Mouse (Mus musculus): ENCODE results near the gene Igfbp1.

The Igfbp1 gene

DNA sequence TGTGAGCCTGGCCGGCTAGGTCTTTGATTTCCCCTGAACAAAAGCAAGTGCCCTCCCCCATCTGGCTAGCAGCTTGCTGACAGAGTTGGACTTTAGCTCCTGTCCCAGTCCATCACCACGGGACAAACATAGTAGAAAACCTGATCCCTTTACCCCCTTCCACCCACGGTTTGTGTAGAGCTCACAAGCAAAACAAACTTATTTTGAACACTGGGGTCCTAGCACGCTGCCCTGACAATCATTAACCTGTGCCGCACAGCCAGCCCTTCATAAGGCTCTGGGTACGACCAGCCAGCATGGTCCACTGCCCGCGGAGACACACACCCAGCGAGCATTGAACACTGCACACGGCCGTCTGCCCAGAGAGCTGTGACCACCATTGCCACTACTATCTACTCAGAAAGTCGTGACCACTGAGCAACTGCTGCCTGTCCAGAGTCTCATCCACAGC is at the start of gene Igfbp1:
Igfbp1 (plus strand) TSS at position 292 of the 451 bp plus-strand sequence.
- DNase-seq (ENCODE audit: low read depth, low spot score): no peak

GRCm38 (mm10) chr11:7147945-7148344 is 49.6 kb upstream of the Igfbp1 start:
- no peak for DNase-seq (ENCODE audit: low read depth, low spot score)

GRCm38 (mm10) chr11:7149471-7149870 is 48.1 kb upstream of the Igfbp1 start:
- no peak for DNase-seq (ENCODE audit: low read depth, low spot score)

DNA sequence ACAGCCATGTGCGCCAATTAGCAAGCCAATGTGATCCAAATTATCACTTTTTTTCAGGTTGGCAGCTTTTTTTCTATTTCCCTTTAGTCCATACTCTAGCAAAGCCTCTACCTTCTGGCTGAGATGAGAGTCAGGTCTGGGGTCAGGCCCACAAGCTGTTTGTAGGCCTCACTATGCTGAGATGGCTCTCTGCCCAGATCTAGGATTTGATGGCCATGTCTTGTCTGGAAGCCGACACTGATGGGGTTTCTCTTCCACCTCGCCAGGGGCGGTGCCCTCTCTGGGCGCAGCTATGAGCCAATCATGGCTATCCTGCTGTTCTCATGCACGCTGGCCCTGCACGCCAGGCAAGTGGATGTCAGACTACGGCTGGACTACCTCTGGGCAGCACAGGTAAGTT is 47.1 kb upstream of the Igfbp1 start:
- DNase-seq (ENCODE audit: low read depth, low spot score): no peak

GRCm38 (mm10) chr11:7152371-7152770 is 45.2 kb upstream of the Igfbp1 start:
- no peak for DNase-seq (ENCODE audit: low read depth, low spot score)

DNA sequence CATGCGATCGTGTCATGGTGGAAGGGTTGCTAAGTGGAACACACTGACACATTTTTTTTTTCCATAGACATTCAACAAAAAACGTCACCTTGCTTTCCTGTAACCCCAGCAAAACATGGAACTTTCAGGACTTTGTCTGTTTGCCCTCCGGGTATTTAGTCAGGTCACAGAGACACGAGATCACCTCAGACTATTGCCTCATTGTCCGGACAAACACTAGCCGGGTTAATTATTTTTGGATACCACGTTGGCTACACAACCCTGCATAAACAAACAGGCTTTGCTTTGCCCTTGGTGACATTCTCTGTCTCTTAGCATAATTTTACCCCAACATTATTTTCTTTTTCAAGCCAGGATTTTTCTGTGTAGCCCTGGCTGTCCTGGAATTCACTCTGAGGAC is 44.5 kb upstream of the Igfbp1 start:
- DNase-seq (ENCODE audit: low read depth, low spot score): no peak

DNA sequence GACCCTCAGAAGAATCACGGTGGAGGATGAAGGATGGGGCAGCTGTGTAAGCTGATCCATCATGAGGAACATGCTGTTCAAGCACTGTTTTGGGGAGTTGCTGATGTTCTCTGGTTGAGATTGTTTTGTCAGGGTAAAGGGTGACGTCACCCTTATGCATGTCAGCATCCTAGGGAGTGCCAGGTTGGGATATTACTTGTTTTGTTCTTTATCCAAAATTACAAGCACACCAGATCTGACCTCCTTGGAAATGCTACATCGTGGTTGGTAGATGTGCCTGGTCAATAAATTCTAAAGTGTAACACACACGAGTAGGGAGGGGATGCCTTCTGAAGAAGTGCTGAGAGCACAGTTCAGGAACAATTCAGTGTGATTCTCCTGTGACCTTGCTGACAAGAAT is 41.2 kb upstream of the Igfbp1 start:
- no peak for DNase-seq (ENCODE audit: low read depth, low spot score)

GRCm38 (mm10) chr11:7158196-7158595 is 39.4 kb upstream of the Igfbp1 start:
- DNase-seq (ENCODE audit: low read depth, low spot score): no peak

- DNase-seq (ENCODE audit: low read depth, low spot score): no peak
Measured at GRCm38 (mm10) chr11:7160146-7160545, 37.4 kb upstream of the Igfbp1 start.

DNA sequence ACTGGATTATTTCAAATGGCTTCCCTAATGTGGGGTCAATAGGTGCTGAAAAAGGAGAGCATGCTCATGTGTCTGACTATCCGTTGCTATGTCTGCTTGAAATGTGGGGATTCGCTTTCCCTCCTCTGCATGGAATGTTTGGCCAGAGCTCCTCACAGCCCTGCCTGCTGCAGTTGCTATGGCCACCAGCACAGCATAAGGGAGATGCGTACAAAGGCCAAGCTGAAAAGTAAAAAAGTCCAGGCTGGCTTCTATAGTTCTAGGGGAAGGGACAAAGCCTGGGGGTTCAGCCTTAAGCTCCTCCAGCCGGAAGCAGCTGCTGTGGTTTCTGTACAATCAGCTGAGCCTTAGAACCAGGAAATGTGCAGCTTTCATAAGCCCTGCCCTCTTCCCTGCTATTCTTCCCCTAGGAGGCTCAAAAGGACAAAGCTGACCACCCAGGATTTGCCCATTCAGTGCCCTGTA is 36.9 kb upstream of the Igfbp1 start:
- no peak for DNase-seq (ENCODE audit: low read depth, low spot score)

DNA sequence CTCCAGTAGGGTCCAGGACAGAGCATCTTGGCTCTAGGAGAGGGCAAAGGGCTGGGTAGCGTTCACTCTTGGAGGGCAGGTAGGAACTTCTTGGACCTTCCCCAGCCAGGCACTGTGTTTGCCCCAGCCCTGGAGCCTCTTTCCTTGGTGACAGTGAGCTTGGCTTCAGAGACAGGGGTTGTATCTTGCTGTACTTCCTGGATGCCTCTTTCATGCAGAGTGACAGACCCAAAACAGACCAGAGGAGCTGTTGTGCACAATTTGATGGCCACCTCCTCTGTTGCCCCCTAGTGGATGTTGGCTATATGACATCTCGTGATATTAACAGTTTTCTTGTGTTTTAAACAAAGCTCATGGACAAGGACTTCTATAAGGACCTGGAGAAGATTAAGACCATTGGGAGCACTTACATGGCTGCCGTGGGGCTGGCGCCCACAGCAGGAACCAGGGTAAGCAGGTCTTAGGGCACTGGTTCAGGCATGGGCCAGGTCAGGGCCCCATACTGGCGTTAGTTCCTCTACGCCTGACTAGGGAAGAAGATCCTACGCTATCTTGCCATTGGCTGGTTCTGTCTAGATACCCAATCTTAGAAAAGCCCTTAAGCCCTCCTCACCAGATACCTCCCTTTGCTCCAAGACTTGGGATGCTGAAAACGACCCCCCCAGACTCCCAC is 35.9 kb upstream of the Igfbp1 start:
- peak; percentile 50 for DNase-seq (ENCODE audit: low read depth, low spot score)

DNA sequence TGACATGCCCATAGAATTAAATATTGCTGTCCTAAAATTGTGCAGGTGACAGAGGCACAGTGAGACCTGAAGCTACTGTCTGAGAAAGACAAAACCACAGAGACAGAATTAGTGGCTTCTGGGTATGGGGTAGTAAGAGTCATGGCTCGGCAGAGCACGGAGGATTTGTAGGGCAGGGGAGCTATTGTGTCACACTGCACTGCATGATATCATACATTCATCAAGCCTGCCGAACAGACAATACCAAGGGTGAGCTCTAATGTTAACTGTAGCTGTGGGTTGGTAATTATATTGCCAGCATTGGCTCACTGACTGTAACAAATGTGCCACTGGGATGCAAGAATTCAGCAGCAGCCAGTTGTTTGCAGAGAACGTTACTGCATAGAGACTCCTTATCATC is 33.2 kb upstream of the Igfbp1 start:
- no peak for DNase-seq (ENCODE audit: low read depth, low spot score)

DNA sequence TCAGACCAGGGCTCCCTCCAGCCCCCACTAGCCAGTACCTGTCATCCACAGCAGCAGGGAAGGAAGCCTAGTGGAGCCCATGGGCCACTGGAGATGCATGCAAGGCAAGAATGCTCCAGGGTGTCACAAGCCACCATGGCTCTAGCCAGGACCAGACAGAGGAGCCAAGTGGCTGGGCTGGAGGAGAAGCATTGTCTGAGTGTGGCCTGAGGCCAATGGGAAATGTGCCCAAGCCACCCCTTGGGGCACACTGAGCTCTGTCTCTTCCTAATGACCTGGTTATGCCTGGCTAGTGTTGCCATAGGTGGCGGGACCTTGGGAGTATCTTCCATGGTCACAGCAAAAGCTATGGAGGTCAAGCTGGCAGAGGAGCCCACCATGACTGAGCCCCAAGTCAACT is 27.9 kb upstream of the Igfbp1 start:
- DNase-seq (ENCODE audit: low read depth, low spot score): no peak

GRCm38 (mm10) chr11:7173664-7174063 is 23.9 kb upstream of the Igfbp1 start:
- DNase-seq (ENCODE audit: low read depth, low spot score): no peak

DNA sequence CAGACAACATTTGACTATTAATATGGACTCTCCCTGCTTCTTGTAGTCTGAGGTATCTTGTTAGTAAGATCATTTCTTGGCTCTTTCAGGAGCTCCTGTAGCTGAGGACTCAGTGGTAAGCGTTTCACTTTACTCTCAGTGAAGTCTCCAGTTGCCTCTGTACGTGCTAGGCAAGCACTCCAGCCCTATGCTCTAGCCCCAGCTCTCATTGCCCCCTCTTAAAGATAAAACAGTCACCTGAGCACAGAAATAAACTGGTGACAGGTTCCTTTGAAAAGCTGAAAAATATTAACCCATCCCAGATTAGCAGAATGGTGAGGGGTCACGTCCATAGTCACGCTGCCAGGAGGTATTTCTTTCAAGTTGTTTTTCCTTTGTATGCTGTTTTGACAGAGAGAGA is 18.9 kb upstream of the Igfbp1 start:
- DNase-seq (ENCODE audit: low read depth, low spot score): no peak

- DNase-seq (ENCODE audit: low read depth, low spot score): no peak
Measured at GRCm38 (mm10) chr11:7179276-7179675, 18.3 kb upstream of the Igfbp1 start.

DNA sequence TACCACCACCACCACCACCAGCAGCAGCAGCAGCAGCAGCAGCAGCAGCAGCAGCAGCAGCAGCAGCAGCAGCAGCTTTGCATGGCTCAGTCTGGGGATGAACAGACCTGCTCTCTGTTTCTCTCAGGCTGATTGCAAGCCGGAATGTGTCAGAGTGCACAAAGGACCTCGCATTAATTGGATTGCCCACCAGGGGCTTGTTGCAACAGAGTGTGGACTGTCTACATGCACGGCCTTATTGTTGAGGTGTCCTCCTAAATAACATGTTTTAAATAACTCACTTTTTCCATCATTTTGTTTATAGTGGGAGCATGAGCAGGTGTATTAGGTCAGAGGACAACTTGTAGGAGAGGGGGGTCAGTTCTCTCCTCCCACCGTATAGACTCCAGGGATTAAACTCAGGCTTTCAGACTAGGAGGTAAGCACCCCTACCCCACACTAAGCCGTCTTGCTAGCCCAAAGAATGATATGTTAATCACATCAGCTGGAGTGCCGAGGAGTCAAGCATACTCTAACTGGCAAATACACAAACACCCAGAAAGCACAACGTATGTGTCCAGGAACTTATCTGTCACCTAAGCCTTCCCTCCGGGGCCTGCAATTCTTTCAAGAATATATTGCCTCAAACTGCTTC is 15.1 kb upstream of the Igfbp1 start:
- no peak for DNase-seq (ENCODE audit: low read depth, low spot score)

- DNase-seq (ENCODE audit: low read depth, low spot score): no peak
Measured at GRCm38 (mm10) chr11:7184420-7184819, 13.2 kb upstream of the Igfbp1 start.

GRCm38 (mm10) chr11:7187472-7187871 is 10.1 kb upstream of the Igfbp1 start:
- DNase-seq (ENCODE audit: low read depth, low spot score): no peak

- DNase-seq (ENCODE audit: low read depth, low spot score): no peak
Measured at GRCm38 (mm10) chr11:7188469-7188868, 9.1 kb upstream of the Igfbp1 start, which contains the start of gene Gm11985. Gene Gm11985 (minus strand): TSS chr11:7188569.

GRCm38 (mm10) chr11:7192710-7193109 is 4.9 kb upstream of the Igfbp1 start:
- DNase-seq (ENCODE audit: low read depth, low spot score): no peak

GRCm38 (mm10) chr11:7193134-7193533 is 4.4 kb upstream of the Igfbp1 start:
- no peak for DNase-seq (ENCODE audit: low read depth, low spot score)

Measured in WW6 (cell line).